Mouse (Mus musculus): ENCODE data around the gene Eno1.
A peak's percentile ranks its signal among the peaks of the same experiment; 100 is the strongest.

The Eno1 gene

DNA sequence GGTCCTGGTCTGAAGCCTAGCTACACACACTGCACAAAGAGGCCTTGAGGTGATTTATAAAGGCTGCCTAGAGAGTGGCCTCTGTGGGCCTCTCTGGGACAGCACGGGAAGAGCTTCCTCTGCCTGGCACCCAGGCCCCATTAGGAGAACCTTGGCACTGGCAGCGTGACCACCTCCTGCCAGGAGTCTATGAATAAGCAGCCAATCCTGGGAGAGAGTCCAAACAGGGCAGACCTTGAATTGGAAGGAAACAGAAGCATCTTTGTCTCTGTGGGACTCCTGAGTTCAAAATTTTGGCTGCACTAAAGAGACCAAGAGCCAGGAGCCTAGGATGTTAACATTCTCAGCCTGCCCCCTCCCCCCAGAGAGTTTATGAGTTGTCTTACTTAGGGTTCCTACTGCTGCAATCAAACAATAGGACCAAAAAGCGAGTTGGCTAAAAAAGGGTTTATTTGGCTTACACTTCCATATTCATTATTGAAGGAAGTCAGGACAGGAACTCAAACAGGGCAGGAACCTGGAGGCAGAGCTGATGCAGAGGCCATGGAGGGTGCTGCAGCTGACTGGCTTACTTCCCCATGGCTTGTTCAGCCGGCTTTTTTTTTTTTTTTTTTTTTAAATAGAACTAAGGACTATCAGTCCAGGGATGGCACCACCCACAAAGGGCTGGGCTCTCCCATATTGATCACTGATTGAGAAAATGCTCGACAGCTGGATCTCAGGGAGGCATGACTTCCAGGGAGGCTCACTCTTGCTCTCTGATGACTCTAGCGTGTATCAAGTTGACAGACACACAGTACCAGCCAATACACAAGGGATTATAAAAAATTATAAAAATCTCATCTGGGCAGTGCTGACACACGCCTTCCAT is 9.5 kb upstream of the Eno1 start:
- no peak for DNase-seq (ENCODE audit: low spot score)

DNA sequence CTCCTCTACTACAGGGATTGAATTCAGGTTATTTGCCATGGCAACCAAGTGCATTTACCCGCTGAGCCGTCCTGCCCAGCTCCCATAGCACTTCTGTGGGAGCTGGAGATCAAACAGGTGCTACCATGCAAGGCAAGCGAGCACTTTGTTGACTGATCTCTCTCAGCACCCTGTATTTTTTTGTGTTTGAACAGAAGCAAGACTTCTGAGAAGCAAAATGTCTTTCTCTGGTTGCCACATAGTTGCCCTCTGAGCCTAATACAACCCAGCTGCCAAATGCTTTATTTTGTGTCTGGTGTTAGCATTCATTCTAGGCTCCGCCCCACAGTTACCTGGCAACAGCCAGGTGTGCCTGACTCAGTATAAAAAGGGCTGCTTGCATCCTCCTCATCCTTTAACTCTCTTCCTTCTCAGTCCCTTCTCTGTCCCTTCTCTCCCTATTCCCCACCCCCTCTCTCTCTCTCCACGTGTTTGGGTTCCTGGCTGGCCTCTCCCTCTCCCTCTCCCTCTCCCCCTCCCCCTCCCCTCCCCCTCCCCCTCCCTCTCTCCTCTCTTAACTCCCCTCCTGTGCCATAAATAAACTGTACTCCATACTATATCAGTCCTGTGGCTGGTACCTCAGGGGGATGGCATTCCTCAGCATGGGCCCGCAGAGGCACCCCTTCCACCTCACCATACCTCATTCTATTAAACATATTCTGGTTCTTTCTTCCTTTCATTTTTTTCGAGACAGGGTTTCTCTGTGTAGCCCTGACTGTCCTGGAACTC is 7.8 kb upstream of the Eno1 start:
- DNase-seq (ENCODE audit: low spot score), result no peak

DNA sequence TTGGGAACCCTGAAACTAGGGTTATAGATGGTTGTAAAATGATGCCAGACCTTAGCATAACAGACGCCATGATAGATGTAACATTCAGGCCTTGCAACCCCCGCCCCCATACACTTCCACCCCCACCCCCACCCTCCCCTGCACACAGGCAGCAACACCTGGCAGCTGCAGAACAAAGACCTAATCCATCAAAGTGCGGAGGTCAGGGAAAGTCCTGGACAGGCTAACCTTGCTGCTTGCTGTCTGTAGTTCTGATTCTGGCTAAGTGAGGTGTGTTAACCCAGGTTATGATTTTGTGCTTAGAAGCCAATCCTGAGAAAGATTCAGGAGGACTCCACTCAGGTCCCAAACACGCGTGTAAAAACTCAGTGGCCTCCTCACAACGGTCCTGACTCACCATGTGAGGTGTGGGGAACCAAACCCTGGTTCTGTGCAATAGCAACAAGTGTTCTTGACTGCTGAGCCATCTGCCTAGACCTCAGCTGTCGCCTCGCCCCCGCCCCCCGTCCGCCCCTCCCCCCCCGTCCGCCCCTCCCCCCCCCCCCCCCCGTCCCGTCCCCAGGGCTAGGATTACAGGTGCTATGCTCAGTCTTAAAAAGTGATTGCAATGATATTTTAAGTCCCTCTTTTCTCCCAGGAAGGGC is 6.7 kb upstream of the Eno1 start:
- no peak for DNase-seq (ENCODE audit: low spot score)

GRCm38 (mm10) chr4:150230460-150231407 is 5.8 kb upstream of the Eno1 start:
- DNase-seq (ENCODE audit: low spot score), result no peak

- DNase-seq (ENCODE audit: low spot score), result no peak
Observed at GRCm38 (mm10) chr4:150231871-150232270, 4.7 kb upstream of the Eno1 start.

DNA sequence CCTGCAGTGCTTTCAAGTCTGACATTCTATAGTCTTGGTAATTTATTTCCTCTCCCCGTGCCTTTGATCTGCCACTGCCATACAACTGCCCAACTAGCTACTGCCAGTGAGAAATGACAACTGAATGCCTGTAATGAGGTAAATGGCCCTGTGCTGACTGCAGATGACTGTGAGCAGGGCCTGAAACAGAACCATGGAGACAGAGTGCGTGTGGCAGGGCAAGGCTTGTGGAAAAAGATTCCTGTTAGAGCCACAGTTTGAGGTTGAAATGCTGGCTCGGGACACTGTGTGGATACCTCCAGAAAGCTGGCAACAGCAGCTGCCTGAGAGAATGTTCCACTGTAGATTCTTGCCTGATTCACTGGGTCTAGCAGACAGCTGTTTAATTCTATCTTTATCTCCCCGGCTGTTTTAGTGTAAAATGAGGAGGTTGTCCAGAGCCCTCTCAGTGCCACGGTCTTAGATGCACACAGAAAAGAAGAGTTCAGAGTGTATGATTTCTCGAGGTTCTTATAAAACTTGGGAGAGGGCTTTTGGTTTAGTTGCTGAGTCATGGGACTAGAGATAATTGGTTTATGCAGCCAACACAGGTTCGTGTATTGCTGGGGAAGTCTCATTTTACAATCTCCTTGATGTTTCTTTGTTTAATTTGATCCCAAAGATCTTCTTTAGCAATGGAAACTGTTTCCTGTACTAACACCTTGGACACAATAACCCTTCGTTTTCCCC is 1.8 kb upstream of the Eno1 start:
- no peak for DNase-seq (ENCODE audit: low spot score)

GRCm38 (mm10) chr4:150235585-150235984 is 936 bp upstream of the Eno1 start:
- DNase-seq (ENCODE audit: low spot score), result no peak

DNA sequence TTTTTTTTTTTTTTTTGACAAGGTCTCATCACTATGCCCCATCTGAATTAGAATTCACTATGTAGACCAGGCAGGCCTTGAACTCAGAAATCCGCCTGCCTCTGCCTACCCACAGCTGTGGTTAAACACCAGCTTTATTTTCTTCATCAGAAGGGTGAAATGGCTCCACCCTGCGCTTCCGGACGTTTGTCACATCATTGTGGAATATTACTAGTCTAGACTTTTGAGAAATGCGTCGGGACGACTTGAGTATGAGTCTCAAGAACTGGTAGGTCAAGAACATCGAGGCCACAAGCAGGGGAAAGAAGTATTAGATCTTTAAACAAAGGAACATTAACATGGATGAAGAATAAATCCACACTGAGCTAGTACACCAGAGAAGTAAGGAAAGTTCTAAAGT is 490 bp upstream of the Eno1 start:
- DNase-seq (ENCODE audit: low spot score), result no peak

DNA sequence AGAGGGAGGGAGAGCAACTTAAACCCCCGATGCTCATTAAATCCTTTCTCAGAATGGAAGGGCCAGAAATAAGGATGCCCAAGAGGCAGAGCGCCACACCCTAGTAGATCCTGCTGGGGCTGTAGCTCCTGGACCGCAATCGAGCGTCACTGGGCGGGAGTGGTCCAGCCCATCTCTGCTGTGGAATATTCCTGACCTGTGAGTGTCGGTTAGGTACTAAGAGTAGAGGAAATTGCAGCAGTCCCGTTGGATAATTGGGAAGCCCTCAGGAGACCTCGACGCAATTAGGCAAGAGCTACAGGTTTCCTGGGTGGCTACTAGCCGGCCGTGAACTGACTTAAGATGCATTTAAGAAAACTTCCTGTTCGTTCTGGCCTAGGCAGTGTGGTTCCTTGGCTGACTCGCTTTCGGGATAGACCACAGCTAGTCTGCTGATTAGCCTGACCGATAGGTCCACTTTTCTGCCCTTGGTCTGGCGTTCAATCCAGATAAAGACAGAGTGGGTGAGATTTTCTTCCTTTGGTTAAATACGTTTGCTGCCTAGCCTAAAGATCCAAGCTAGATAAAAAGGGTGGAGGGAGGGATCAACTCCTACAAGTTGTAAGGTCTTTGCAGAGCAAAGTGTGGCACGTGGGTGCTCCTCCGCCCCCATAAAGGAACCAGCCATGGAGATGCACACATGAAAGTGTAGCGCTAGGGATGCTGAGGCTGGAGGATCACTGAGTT is 1.3 kb downstream of the Eno1 start:
- DNase-seq (ENCODE audit: low spot score), result no peak

- DNase-seq (ENCODE audit: low spot score), result no peak
Observed at GRCm38 (mm10) chr4:150238433-150239086, 2.0 kb downstream of the Eno1 start.

DNA sequence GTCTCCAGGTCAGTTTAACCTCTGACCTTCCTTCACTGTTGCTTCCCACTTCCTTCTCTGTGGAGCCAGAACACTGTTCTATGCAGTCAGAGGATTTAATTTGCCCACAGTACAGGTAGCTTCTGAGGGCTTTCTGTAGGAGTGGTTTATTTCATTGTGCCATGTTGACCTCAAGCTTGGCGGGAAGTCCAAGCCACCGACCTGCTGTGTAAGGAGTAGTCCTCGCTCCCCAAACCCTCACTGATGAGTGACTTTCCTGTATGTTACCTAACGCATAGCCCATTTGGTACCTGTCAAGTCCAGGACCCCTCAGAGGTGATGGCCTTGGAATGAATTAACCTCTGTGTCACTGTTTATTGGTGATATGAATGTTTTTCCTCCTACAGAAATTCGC is 2.6 kb downstream of the Eno1 start:
- no peak for DNase-seq (ENCODE audit: low spot score)

DNA sequence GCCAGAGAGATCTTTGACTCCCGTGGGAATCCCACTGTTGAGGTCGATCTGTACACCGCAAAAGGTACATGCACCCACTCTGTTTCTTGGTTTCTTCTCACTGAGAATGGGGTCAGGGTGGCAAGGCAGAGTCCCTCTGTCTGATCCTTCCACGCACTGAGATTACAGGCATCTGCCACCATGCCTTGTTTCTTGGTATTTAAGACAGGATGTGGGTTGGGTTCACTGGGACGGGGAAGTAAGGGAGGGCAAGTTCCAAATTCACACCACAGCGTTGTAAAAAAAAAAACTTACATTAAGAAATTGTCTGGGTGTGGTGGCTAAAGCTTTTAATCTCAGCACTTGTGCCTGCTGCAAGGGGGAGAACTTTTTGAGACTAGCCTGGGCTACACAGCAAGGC is 3.0 kb downstream of the Eno1 start:
- DNase-seq (ENCODE audit: low spot score), result no peak

DNA sequence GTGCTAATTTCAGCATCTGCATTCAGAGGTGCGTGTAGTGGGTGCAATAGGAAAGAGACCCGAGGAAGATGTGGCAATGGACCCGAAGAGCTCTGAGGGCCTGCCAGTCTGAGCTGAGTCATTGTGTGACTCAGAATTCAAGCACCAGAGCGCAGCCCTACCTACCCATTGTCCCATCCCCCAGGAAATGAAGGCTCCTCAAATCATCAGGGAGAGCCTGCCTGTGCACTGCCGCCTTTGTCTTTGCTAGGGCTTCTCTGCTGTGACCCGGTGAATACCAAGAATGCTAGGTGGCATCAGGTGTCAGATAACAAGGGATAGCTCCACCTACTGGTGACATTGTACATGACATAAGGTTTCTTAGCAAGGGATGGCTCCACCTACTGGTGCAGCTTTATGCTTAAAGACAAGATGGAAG is 3.4 kb downstream of the Eno1 start:
- peak; percentile 87 for DNase-seq (ENCODE audit: low spot score)

DNA sequence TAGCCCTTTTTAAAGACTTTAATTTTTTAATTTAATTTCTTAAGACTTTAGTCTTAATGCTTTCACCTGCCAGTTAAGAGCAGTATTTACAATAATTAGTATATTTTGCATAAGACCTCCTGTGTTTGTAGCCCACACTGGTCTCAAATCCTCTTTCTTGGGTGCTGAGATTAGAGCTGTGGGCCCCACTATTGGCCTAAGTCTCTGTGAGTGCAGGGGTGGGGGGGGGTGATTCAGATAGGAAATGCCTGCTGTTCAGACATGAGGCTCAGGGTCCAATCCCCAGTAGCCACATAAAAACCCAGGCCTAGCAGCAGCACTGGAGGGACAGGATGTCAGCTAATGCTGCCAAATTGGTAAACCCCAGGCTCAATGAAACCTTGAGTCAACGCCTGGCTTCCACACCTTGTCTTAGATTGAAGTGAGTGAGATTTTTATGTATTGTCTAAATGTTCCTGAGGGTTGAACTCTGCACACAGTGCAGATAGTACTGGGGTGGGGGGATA is 3.9 kb downstream of the Eno1 start:
- DNase-seq (ENCODE audit: low spot score), result no peak

GRCm38 (mm10) chr4:150241708-150242107 is 5.2 kb downstream of the Eno1 start:
- no peak for DNase-seq (ENCODE audit: low spot score)

GRCm38 (mm10) chr4:150242745-150243144 is 6.2 kb downstream of the Eno1 start:
- DNase-seq (ENCODE audit: low spot score), result no peak

DNA sequence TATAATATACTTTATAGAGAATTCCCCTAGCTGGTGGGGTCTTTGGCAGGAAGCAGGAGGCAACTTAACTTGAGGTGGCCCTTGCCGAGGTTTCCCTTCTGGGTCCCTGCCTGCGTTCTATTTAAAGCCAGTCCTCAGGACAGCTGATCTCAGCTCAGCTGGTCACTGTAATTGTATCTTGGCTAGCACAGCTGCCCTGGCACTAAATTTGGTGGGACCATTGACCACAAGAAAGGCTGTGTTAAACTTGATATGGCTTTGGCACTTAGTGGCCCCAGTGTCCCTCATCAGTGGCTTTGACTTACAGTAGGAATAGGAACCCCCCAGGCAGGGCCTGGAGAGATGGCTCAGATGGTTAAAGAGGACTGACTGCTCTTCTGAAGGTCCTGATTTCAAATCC is 9.4 kb downstream of the Eno1 start:
- DNase-seq (ENCODE audit: low spot score), result no peak

DNA sequence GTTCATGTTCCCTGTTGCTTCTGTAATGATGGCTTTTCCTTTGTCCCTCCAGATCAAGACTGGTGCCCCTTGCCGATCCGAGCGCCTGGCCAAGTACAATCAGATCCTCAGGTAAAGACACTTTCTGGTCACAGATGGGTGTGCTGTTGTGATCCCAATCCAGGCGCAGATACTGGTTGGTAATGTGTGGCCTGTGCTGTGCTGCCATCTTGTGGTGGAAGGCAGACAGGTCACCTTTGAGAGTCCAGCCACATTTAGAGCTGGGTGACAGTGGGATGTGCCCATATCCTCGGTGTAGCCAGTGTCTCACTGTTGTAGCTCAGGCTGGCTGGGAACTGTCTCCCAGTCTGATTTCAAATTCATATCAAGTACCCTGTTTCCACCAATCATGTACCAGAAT is 11.5 kb downstream of the Eno1 start:
- no peak for DNase-seq (ENCODE audit: low spot score)

DNA sequence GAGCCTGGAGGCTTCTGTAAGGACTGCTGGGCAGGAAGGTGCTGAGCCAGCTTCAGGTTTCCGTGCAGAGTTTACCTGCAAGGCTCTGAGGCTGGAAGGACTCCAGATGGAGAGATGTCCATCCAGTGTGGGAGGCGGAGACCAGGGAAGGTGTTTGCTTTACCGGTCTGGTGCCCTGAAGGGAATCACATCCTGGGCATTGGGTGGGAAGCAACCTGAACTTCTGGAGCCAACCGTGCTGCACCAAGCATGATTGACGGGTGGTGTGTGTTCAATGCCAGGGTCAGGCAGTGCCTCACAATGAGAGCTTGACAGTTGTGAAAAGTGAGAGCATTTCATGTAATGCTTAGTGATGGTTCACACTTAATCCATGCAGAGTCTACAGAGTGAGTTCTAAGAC is 12.4 kb downstream of the Eno1 start:
- no peak for DNase-seq (ENCODE audit: low spot score)
